Mouse (Mus musculus) neural tube, embryonic 12.5 days (tissue): ENCODE measurements at regions not wholly inside any gene's neighbourhood (a gene's known extent, or its start where the extent isn't known, plus 50 kb on each side); places are given as distances from the start of the nearest gene placed in this dataset.
"Not testable (repeated sequence)": the region's sequence is repeated elsewhere in the genome, so short reads cannot be mapped to it uniquely, and the experiment has no call there.

Experiments
- ATAC-seq: fragments of 200-750 bp; cut with Nextera tagmentation; 2 replicates; pipeline ENCODE4 v1.8.0; 2017; ENCODE audit warnings: low read depth, mild to moderate bottlenecking, moderate TSS enrichment, moderate library complexity; ENCODE audit not compliant: low FRiP score
- H3K27ac ChIP-seq: fragments of 300-500 bp; sonication (generic); 2 replicates; pipeline ENCODE4 v1.5.1; 2016
- H3K27me3 ChIP-seq: fragments of 300-500 bp; sonication (generic); replicated peaks from 2 replicates; pipeline ENCODE4 v1.6.1; 2016; ENCODE audit warnings: mild to moderate bottlenecking
- H3K36me3 ChIP-seq: fragments of 300-500 bp; sonication (generic); 2 replicates; pipeline ENCODE4 v1.6.1; 2016; ENCODE audit warnings: mild to moderate bottlenecking
- H3K4me1 ChIP-seq: fragments of 300-500 bp; sonication (generic); 2 replicates; pipeline ENCODE4 v1.6.1; 2016
- H3K4me2 ChIP-seq: fragments of 300-500 bp; sonication (generic); replicated peaks from 2 replicates; pipeline ENCODE4 v1.6.1; 2016; ENCODE audit warnings: mild to moderate bottlenecking
- H3K4me3 ChIP-seq: fragments of 300-500 bp; sonication (generic); 2 replicates; pipeline ENCODE4 v1.5.1; 2016
- H3K9ac ChIP-seq: fragments of 300-500 bp; sonication (generic); 2 replicates; pipeline ENCODE4 v1.6.1; 2016; ENCODE audit warnings: mild to moderate bottlenecking
- H3K9me3 ChIP-seq: fragments of 300-500 bp; sonication (generic); 2 replicates; pipeline ENCODE4 v1.6.1; 2016; ENCODE audit warnings: mild to moderate bottlenecking
- WGBS: fragments of 180-500 bp; shearing (Covaris S2); methylation state at CpG from one replicate; pipeline ENCODE4 v1.1.7; 2016; 5-methylcytosine and 5-hydroxymethylcytosine counted together

DNA sequence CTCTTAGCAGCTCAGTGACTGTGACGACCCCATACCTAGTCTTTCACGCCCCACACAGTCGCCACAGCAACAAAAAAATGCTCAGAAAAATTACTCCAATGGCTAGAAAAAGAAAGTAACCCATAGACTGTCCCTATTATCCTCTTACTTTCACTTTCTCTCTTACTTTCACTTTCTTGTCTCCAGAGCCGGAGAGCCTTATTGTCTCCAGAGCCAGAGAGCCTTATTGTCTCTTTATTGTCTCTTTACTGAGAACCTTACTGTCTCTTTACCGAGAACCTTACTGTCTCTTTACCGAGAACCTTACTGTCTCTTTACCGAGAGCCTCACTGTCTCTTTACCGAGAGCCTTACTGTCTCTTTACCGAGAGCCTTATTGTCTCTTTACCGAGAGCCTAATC is 119.2 kb downstream of the Tnfsf18 start:
- not testable (repeated sequence) for H3K4me1 ChIP-seq, H3K4me2 ChIP-seq, H3K9ac ChIP-seq, H3K36me3 ChIP-seq, H3K27me3 ChIP-seq, H3K4me3 ChIP-seq, H3K9me3 ChIP-seq, ATAC-seq, H3K27ac ChIP-seq
- WGBS: 94% methylated on average over 10 of the region's 10 CpGs

DNA sequence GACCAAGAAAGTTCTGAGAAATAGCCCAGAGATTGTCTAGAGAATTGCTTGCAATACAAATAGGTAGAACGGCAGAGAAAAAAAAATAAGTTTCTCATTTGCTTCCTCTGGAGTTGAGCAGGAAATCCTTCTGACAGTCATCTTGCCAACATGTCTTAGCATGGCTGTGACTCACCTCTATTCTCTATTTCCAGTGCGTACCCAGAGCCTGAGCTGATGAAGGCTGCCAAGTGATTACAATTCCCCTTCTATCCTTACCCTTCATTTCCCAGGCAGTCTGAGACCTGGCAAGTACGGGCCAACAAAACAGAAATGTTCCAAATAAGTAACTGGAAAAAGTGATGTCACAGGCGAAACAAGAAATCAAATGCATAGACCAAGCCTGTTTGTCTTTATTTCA is 113.0 kb downstream of the Tnfsf18 start:
- H3K9ac ChIP-seq: no peak overlapping the region
- no peak overlapping the region for H3K4me3 ChIP-seq
- H3K4me2 ChIP-seq: no peak overlapping the region
- no peak for ATAC-seq
- no peaks in the 10 kb centered on the region for H3K27me3 ChIP-seq
- no peaks in the 10 kb centered on the region for H3K36me3 ChIP-seq
- 89% methylated on average over 4 of the region's 4 CpGs for WGBS
- no peak overlapping the region for H3K27ac ChIP-seq
- H3K9me3 ChIP-seq: no peaks in the 10 kb centered on the region
- H3K4me1 ChIP-seq: no peaks in the 10 kb centered on the region

DNA sequence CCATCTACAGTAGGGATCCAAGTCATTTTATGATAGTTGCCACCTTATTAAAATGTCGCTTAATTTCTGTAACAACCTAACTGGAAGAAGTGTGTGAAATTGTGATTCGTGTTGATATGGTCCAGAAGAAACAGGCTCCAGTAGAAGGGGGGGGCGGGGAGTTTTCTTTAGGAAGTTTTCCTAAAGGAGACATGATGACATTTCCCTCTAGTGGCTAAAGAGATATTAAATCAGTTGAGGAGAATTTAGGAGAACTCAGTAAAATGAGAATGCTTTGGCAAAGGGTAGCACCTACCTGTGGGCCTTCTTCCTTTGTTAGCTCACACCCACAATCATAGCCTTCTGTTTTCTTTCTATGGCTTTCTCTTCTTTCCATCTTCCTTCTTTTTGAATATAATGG is 107.7 kb downstream of the Tnfsf18 start:
- 83% methylated on average over 3 of the region's 3 CpGs for WGBS
- Histone ChIP-seq H3K9ac (no peak overlapping the region), H3K9me3 (no peaks in the 10 kb centered on the region), H3K4me1 (no peaks in the 10 kb centered on the region), H3K4me2 (no peak overlapping the region), H3K27me3 (no peaks in the 10 kb centered on the region), H3K4me3 (no peak overlapping the region), H3K36me3 (no peaks in the 10 kb centered on the region), H3K27ac (no peak overlapping the region)
- no peak for ATAC-seq

DNA sequence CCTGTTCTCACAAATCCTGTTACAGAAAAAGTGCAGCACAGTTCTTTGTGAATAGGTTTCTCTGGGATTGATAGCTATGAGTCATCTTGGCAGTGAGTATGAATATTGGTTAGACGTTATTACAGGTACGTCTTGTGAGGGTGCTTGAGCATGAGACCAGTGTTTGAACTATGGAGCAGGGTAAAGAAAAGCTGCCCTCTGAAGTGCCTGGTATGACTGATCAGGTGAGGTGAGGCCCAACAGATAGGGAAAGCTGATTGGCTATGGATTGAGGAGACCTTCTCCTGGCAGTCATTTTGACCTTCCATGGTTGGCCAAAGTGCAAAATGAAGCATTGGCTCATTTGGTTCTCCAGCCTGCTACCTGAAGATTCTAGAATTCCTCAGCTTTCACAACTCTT is 106.7 kb downstream of the Tnfsf18 start:
- H3K27me3 ChIP-seq: no peaks in the 10 kb centered on the region
- H3K4me2 ChIP-seq: no peak overlapping the region
- 91% methylated on average over 2 of the region's 2 CpGs for WGBS
- H3K9me3 ChIP-seq: no peaks in the 10 kb centered on the region
- no peaks in the 10 kb centered on the region for H3K36me3 ChIP-seq
- H3K4me3 ChIP-seq: no peak overlapping the region
- ATAC-seq: no peak
- no peaks in the 10 kb centered on the region for H3K4me1 ChIP-seq
- H3K27ac ChIP-seq: no peak overlapping the region
- no peak overlapping the region for H3K9ac ChIP-seq

DNA sequence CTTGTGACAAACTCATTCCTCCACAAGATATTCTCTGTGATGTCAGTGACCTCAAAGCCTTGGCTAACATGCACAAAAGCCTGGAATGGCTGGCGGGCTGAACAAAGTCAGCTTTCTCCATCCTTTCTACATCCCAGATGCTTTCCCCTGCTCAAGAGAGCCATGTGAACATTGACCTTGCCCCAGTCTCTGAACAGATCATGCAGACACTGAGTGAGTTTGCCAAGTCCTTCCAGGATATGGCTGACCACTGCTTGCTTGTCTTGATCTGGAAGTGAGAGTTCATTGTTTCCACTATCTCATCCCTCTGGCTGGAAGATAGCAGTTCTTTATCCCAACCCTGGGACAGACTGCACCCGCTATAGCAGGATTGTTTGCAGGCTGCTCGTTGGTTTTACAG is 103.7 kb downstream of the Tnfsf18 start:
- Histone ChIP-seq H3K9ac (no peak overlapping the region), H3K4me1 (no peaks in the 10 kb centered on the region), H3K9me3 (no peaks in the 10 kb centered on the region), H3K4me3 (no peak overlapping the region), H3K27me3 (no peaks in the 10 kb centered on the region), H3K36me3 (no peaks in the 10 kb centered on the region), H3K27ac (no peak overlapping the region), H3K4me2 (no peak overlapping the region)
- WGBS: 82% methylated on average over 3 of the region's 3 CpGs
- no peak for ATAC-seq

DNA sequence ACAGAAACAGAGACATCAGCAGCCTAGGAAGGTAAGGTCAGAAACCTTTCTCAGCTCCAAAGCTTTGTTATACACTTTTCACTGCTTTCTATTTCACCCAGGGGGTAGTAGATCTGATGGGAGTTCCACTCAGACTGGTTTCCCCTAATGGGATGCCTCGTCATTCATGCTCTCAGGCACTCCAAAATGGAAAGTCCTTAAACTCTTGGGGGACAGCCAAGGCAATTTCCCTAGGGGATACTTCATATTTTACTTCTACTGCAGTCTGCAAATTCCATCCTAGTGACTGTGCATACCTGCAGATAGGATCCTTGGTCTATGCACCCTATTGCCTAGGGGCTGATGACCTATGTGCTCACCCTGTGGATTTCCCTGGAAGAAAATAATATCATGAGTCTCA is 82.1 kb downstream of the Tnfsf18 start:
- 88% methylated on average over 1 of the region's 1 CpGs for WGBS
- no peak overlapping the region for H3K9ac ChIP-seq
- ATAC-seq: no peak
- no peak overlapping the region for H3K4me2 ChIP-seq
- no peaks in the 10 kb centered on the region for H3K27me3 ChIP-seq
- no peaks in the 10 kb centered on the region for H3K4me1 ChIP-seq
- H3K36me3 ChIP-seq: no peaks in the 10 kb centered on the region
- no peaks in the 10 kb centered on the region for H3K9me3 ChIP-seq
- no peak overlapping the region for H3K4me3 ChIP-seq
- H3K27ac ChIP-seq: no peak overlapping the region

DNA sequence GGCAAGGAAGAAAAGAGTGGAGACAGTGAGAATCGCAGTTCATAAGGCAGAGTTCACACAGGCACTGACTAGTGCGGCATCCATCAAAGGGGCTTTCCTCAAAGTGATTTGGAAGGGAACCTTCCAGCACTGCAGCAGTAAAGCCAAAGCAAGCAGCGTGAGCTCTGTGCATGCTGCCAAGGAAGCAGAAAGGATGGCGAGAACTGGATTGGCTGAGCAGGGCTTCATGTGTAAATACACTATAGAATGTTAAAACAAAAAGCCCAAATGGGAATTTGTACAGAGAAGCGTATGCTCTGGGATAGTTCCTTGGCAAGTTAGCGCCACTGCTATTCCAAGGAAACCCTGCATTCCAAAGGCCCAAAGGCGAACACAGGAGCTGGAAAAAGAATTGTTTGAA is 81.5 kb downstream of the Tnfsf18 start:
- Histone ChIP-seq H3K27ac (no peak overlapping the region), H3K36me3 (no peaks in the 10 kb centered on the region), H3K4me2 (no peak overlapping the region), H3K9me3 (no peaks in the 10 kb centered on the region), H3K27me3 (no peaks in the 10 kb centered on the region), H3K9ac (no peak overlapping the region), H3K4me3 (no peak overlapping the region), H3K4me1 (no peaks in the 10 kb centered on the region)
- 61% methylated on average over 7 of the region's 7 CpGs for WGBS
- ATAC-seq: no peak

DNA sequence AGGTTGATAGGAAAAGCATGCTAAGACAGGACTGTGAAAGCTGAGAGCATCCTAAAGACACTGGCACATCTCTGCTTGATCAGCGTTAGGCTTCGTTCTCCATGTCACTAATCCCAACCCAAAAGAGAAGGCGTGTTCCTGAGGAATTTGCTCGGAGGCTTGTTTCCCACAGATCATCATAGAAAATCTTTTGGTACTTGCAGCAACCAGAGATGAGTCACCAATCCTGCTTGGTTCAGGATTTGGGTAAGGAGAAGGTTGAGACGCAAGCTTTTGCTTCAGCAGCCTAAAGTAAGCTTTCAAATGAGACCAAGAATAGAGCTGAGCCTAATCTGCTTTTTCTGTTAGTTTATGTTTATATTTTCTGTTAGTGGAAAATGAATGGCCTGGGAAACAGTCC is 80.7 kb downstream of the Tnfsf18 start:
- 94% methylated on average over 5 of the region's 5 CpGs for WGBS
- Histone ChIP-seq H3K4me1 (no peaks in the 10 kb centered on the region), H3K9me3 (no peaks in the 10 kb centered on the region), H3K27me3 (no peaks in the 10 kb centered on the region), H3K27ac (no peak overlapping the region), H3K9ac (no peak overlapping the region), H3K4me3 (no peak overlapping the region), H3K4me2 (no peak overlapping the region), H3K36me3 (no peaks in the 10 kb centered on the region)
- no peak for ATAC-seq

DNA sequence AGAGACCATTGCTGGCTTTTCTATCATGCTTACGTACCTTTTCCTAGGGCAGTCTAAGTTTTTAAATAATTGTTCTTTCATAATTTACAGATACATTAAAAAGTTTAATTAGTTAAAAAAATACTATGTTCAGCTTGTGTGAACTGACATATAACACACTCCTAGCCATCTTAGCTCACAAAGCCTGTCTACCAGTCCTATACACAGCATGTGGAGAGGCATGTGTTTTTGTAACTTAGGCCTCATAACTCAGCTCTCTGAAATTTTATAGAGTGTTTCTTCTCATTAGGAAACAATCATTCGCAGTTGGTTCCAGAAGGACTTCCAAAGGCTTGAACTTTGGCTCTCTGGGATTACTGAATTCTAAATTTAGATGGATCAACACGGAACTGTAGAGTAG is 76.3 kb downstream of the Tnfsf18 start:
- Histone ChIP-seq H3K4me2 (no peak overlapping the region), H3K9ac (no peak overlapping the region), H3K4me1 (no peaks in the 10 kb centered on the region), H3K36me3 (no peaks in the 10 kb centered on the region), H3K4me3 (no peak overlapping the region), H3K9me3 (no peaks in the 10 kb centered on the region), H3K27me3 (no peaks in the 10 kb centered on the region), H3K27ac (no peak overlapping the region)
- 78% methylated on average over 3 of the region's 3 CpGs for WGBS
- no peak for ATAC-seq

DNA sequence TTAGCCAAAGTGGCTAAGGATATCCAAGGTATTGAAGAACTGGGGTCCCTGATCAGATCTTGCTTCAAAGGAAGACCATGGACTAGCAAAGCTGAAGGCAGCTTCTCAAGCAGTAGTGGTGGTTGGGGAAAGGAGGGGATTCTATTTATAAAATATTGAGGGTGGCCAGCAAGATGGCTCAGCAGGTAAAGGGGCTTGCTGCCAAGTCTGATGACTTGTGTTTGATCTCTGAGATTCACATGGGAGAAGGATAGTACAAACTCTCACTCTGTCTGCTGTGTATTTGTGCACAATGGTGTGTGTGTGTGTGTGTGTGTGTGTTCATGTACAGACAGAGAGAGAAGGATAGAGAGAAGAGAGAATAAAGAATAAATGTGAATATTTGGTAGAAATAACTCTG is 73.4 kb downstream of the Tnfsf18 start:
- ATAC-seq: no peak
- H3K9ac ChIP-seq: no peak overlapping the region
- no peaks in the 10 kb centered on the region for H3K36me3 ChIP-seq
- no peaks in the 10 kb centered on the region for H3K27me3 ChIP-seq
- no peak overlapping the region for H3K27ac ChIP-seq
- H3K4me3 ChIP-seq: no peak overlapping the region
- H3K9me3 ChIP-seq: no peaks in the 10 kb centered on the region
- H3K4me2 ChIP-seq: no peak overlapping the region
- H3K4me1 ChIP-seq: no peaks in the 10 kb centered on the region

DNA sequence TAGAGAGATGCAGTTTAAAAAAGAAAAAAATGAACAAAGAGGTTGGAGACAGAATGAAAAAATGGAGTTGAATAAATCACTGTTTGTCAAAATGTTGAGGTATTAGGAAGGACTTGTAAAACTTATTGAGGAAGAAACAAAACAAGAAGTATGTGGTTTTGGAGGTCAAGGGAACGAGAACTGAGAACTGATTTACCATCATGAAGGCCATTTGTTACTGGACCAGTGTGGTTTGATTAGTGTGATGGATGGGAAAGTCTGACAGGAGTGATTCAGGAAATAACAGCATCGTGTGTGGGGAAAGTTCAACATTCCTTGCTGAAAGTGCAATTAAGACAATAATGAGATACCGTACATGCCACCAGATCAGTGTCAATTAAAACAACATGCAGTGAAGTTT is 65.9 kb downstream of the Tnfsf18 start:
- WGBS: 79% methylated on average over 3 of the region's 3 CpGs
- H3K4me1 ChIP-seq: no peaks in the 10 kb centered on the region
- no peaks in the 10 kb centered on the region for H3K27me3 ChIP-seq
- H3K4me3 ChIP-seq: no peak overlapping the region
- H3K9me3 ChIP-seq: no peaks in the 10 kb centered on the region
- no peak overlapping the region for H3K4me2 ChIP-seq
- ATAC-seq: no peak
- no peak overlapping the region for H3K9ac ChIP-seq
- H3K27ac ChIP-seq: no peak overlapping the region
- H3K36me3 ChIP-seq: no peaks in the 10 kb centered on the region
